Mouse (Mus musculus): ENCODE results near the gene Pigf. TPM values are rescaled to one million over a fixed set of nuclear protein-coding genes. Genes with fewer than 3 reads are reported as not detected.
"Not testable (repeated sequence)": the region's sequence is repeated elsewhere in the genome, so short reads cannot be mapped to it uniquely, and the experiment has no call there.

The Pigf gene
- 1 to 10 TPM in 16 of 26 experiments, under 1 TPM in 2, not detected in 8; 0.98 to 6.3 (median 3.0) TPM for total RNA-seq (2018; cell fraction: chromatin; rRNA removed)
- 10 to 100 TPM in 4 of 26 experiments, 1 to 10 TPM in 22; 4.4 to 10.5 (median 7.3) TPM for total RNA-seq (2018; cell fraction: cytosol; rRNA removed)
- 10 to 100 TPM in 1 of 26 experiments, 1 to 10 TPM in 25; 1.4 to 11.5 (median 4.2) TPM for total RNA-seq (2018; cell fraction: nucleus; rRNA removed)
- 6.5 to 14.4 TPM (median 7.0 TPM) in 3 replicates for polyA plus RNA-seq (2018)

DNA sequence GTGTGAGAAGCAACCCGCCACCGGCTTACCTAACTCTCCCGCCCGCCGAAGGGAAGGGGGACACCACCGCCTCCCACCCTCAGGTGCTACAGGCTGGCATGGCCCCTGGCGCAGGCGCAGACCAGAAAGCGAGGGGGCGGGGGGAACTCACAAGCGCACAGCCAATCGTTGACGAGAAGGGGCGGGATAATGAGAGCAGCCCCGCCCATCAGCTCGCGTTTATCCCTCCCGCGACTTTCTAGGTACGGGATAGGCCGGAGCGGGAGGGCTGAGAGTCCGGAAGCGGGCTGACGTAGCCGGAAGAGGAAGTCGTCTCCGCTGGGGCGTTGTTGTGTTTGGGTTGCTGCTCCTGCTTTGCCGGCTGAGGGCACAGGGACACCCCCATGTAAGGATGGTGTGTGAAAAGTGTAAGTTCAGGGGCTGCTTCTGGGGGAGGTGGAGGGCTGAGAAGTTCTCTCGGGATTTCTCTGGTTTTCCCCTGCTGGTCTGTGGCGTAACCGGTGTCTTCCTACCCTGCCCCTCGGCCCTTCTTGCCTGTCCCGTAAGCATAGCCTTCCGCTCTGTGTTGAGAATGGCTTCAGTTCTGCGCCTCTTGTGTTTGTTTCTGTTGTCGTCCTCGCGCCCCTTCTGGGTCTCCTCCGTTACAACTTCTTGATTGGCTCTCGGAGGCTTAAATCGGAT, at the start of gene Pigf, which contains the start of gene Cript:
TSS of gene Pigf (minus strand) at position 138 of the 681 bp plus-strand sequence.
TSS of gene Cript (plus strand) at position 282 of the 681 bp plus-strand sequence.
- Histone ChIP-seq H3K27ac (peak within 1 kb of the TSS; percentile 48), H3K36me3 (ENCODE audit: inconsistent target) (peaks cover 18% of the 10 kb centered on the region), H3K4me3 (ENCODE audit: inconsistent target) (peak within 1 kb of the TSS; percentile 99), H3K79me2 (ENCODE audit: inconsistent target) (peaks cover 31% of the 10 kb centered on the region)
- WGBS (ENCODE audit: missing documents), result 1% methylated on average over 43 of the region's 43 CpGs

DNA sequence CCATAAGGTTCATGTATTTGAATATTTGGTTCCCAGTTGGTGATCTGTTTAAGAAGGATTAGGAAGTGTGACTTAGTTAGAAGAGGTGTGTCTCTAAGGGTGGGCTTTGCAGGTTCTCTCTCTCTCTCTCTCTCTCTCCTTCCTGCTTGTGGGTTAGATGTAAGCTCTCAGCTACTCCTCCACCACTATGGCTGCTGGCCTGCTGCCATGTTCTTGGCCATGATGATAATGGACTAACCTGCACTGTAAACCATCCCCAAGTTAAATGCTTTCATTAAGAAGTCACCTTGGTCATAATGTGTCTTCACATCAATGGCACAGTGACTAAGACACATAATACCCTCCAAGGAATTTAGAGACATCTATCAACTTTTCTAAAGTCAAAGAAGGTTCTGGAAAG, 48.3 kb upstream of the Pigf start:
- no peaks in the 10 kb centered on the region for H3K79me2 ChIP-seq (ENCODE audit: inconsistent target)
- H3K27ac ChIP-seq, result no peak overlapping the region
- H3K4me3 ChIP-seq (ENCODE audit: inconsistent target), result no peak overlapping the region
- H3K36me3 ChIP-seq (ENCODE audit: inconsistent target), result no peaks in the 10 kb centered on the region

DNA sequence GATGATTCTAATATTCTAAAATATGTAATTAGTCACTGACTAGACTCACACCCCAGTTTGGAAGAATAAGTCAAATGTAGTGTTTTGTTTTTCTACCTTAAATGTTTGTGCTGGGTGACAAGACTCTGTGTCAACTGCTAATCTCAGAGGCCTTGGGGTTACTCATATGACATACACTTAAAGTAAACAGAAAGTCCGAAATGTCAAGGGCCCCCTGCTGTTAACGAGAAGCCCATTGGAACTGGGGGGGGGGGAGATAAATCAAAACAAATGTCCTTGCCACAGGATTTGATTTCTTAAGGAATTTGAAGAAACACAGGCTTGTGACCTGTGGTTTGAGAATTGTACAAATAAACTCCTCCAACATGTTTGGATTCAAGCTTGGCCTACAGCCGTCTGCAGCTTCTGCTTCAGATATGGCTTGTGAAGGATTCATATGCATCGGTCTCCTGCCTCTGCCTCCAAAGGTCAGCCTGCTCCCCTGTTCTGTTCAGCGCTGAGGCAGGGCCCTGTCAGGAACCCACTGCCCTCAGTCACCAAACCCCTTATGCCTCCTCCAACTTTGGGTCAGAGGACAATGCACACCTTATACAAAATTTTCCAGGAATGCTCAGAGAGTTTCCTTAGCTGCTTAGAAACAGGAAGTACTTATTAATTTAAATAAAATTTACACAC, 47.7 kb upstream of the Pigf start:
- Histone ChIP-seq H3K4me3 (ENCODE audit: inconsistent target) (no peak overlapping the region), H3K79me2 (ENCODE audit: inconsistent target) (no peaks in the 10 kb centered on the region), H3K27ac (no peak overlapping the region), H3K36me3 (ENCODE audit: inconsistent target) (no peaks in the 10 kb centered on the region)
- 99% methylated on average over 5 of the region's 5 CpGs for WGBS (ENCODE audit: missing documents)

DNA sequence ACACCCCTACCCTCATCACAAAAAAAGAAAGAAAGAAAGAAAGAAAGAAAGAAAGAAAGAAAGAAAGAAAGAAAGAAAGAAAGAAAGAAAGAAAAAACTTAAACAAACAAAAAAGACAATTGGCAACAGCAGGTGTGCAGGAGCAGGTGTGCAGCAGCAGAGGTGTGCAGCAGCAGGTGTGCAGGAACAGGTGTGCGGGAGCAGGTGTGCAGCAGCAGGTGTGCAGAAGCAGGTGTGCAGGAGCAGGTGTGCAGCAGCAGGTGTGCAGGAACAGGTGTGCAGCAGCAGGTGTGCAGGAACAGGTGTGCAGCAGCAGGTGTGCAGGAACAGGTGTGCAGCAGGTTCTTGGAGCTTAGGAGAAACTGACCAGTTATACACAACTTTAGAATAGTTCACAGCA, 47.0 kb upstream of the Pigf start:
- 90% methylated on average over 1 of the region's 1 CpGs for WGBS (ENCODE audit: missing documents)
- not testable (repeated sequence) for H3K27ac ChIP-seq; H3K36me3 ChIP-seq (ENCODE audit: inconsistent target); H3K4me3 ChIP-seq (ENCODE audit: inconsistent target); H3K79me2 ChIP-seq (ENCODE audit: inconsistent target)

DNA sequence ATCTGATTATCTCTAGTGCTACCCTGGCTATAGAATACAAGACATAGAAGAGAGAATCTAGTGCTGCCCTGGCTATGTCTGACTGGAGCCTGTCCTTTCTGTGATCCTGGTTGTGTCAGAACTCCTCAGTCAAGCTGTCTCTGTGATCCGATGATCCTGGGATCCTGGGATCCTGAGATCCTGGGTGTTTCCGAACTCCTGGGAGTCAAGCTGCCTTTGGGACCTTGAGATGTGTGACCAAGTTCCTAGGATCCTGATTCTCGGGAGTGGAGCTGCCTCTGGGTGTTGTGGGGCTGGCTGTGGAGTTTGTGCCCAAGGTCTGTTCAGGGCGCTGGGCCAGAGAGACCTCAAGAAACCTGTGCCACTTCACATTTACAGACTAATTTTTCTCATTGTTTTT, 43.8 kb upstream of the Pigf start:
- WGBS (ENCODE audit: missing documents), result 94% methylated on average over 4 of the region's 4 CpGs
- Histone ChIP-seq H3K27ac (no peak overlapping the region), H3K36me3 (ENCODE audit: inconsistent target) (no peaks in the 10 kb centered on the region), H3K79me2 (ENCODE audit: inconsistent target) (no peaks in the 10 kb centered on the region), H3K4me3 (ENCODE audit: inconsistent target) (no peak overlapping the region)

DNA sequence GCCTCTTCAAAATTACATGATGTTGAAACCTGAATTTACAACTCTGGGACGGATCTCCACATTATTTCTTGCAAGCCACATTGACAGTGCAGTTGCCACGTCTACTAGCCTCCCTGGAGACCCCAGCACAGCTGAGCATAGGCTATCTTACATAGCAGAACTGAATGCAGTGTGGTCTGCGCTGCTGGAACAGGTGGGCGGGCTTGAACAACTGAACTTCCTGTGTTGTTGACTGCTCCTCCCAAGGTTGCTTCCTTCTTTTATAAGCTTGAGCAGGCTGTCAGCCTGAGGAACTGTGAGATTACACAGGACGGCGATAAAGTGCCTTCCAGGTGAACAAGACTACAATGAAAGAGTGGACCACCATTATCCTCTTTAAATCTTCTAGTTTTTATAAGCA, 38.8 kb upstream of the Pigf start:
- H3K27ac ChIP-seq, result no peak overlapping the region
- H3K4me3 ChIP-seq (ENCODE audit: inconsistent target), result no peak overlapping the region
- no peaks in the 10 kb centered on the region for H3K79me2 ChIP-seq (ENCODE audit: inconsistent target)
- WGBS (ENCODE audit: missing documents), result 3% methylated on average over 6 of the region's 6 CpGs
- no peaks in the 10 kb centered on the region for H3K36me3 ChIP-seq (ENCODE audit: inconsistent target)

DNA sequence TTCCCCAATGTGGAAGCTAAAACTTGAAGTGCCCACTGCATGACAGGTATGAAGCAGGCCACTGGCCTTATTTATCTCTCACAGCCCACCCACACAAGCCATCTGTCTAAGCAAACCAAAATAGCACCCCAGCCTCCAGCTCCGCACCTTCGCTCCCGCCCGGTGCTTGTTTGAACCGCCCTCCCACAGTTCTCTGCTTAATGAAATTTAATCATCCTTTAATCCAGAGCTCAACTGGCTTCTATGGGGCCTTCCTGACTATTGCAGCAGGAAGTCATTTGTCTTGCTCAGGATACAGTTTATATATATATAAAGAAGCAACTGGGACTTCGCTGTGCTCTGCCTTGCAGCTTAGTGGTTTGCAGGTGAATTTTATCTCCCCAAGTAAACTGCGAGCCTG, 38.3 kb upstream of the Pigf start:
- no peaks in the 10 kb centered on the region for H3K36me3 ChIP-seq (ENCODE audit: inconsistent target)
- H3K27ac ChIP-seq, result no peak overlapping the region
- WGBS (ENCODE audit: missing documents), result 81% methylated on average over 7 of the region's 7 CpGs
- no peak overlapping the region for H3K4me3 ChIP-seq (ENCODE audit: inconsistent target)
- H3K79me2 ChIP-seq (ENCODE audit: inconsistent target), result no peaks in the 10 kb centered on the region

DNA sequence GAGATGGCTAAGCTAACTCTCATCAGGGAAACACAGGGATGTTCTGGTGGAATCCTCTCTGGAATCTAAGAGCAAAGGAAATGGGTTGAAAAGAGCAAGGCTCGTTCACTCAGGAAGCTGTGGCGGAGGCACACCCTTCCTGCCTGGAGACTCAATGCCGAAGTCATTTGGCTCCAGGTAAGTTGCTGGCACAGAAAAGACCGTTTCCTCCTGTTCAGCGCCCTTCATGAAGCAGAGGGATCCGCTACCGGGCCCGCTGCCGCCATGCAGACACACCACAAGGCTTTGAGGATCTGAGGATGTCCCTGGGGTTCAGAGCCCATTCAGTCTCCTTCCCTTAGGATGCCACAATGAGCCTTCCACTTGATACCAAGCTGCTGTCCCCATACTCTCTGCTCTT, 37.4 kb upstream of the Pigf start:
- 56% methylated on average over 9 of the region's 9 CpGs for WGBS (ENCODE audit: missing documents)

DNA sequence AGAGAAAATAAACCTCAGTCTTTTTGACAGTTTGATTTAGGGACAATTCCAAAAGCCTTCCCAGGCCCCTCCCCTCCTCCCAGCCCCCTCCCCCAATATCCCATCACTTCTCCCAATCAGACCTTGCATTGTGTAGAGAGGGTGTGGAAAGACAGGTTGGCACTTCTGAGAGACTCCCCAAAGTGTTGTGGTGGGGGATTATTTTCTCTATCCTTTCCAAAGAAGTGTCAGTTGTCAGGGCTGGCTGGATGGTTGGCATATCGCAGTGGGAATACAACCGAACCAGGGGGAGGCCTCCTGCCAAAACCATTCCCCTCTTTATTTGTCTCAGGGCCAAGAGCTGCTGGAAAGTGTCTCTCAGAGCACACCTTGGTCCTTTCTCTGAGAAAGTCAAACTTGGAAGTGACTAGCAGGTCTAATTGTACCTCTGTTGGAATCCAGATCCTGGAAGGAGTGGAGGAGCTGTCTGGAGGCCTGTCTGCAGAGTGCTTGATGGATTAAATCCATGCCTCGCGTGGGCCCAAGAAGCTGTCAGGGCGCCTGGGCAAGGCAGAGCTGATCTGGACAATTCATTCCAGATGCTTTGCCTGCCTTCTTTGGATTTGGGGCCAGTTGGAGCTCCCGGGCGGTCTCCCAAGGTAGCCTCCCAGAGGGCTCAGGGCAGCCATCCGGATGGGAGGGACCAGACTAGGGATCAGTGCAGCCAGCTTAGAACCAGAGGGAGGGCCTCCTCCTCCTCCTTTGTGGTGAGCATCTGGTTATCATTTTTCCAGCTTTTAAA, 32.5 kb upstream of the Pigf start:
- no peak overlapping the region for H3K4me3 ChIP-seq (ENCODE audit: inconsistent target)
- WGBS (ENCODE audit: missing documents), result 96% methylated on average over 8 of the region's 8 CpGs
- no peak overlapping the region for H3K27ac ChIP-seq
- H3K36me3 ChIP-seq (ENCODE audit: inconsistent target), result no peaks in the 10 kb centered on the region
- no peaks in the 10 kb centered on the region for H3K79me2 ChIP-seq (ENCODE audit: inconsistent target)

More for the DNA sequence above, 37.4 kb upstream of the Pigf start:
- Histone ChIP-seq H3K36me3 (ENCODE audit: inconsistent target) (no peaks in the 10 kb centered on the region), H3K79me2 (ENCODE audit: inconsistent target) (no peaks in the 10 kb centered on the region), H3K27ac (no peak overlapping the region), H3K4me3 (ENCODE audit: inconsistent target) (no peak overlapping the region)

DNA sequence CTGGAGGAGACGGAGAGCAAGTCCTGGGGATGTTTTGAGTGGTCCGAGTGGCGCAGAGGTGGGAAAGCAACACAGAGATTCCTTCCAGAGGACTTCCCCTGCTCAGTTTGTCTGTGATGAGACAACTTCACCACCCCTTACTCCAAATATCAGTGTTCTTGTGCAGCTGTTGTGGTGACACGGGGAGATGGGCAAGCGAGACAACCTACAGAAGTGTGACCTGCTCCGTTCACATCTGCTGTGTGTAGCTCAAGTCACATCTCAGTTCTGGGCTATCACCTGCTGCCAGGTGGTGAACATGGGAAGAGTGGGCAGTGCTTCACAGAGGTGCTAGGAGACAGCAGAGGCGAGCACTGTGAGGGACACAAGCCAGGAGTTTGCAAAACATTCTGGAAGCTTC, 31.6 kb upstream of the Pigf start:
- Histone ChIP-seq H3K4me3 (ENCODE audit: inconsistent target) (no peak overlapping the region), H3K79me2 (ENCODE audit: inconsistent target) (no peaks in the 10 kb centered on the region), H3K36me3 (ENCODE audit: inconsistent target) (no peaks in the 10 kb centered on the region), H3K27ac (no peak overlapping the region)
- WGBS (ENCODE audit: missing documents), result 97% methylated on average over 7 of the region's 7 CpGs

DNA sequence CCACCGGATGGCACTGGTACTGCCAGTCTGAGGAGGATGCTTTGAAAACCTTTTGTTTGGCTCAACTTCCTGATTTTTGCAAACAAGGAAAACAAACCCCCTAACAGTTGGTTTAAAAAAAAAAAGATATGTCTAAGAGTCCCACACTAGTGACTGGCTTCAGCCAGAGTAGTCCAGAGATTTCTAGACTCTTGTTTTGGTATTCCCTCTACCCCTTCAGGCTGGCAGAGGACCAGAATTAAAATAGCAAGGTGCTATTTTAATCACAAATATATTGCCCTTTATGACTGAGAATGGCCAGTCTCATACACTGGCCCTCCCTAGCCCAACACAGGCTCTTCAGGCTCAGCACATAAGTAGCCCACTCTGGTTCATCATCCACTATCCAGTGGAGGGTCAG, 30.5 kb upstream of the Pigf start:
- Histone ChIP-seq H3K4me3 (ENCODE audit: inconsistent target) (no peak overlapping the region), H3K36me3 (ENCODE audit: inconsistent target) (no peaks in the 10 kb centered on the region), H3K27ac (no peak overlapping the region), H3K79me2 (ENCODE audit: inconsistent target) (no peaks in the 10 kb centered on the region)
- WGBS (ENCODE audit: missing documents), result 7% methylated on average over 1 of the region's 1 CpGs

DNA sequence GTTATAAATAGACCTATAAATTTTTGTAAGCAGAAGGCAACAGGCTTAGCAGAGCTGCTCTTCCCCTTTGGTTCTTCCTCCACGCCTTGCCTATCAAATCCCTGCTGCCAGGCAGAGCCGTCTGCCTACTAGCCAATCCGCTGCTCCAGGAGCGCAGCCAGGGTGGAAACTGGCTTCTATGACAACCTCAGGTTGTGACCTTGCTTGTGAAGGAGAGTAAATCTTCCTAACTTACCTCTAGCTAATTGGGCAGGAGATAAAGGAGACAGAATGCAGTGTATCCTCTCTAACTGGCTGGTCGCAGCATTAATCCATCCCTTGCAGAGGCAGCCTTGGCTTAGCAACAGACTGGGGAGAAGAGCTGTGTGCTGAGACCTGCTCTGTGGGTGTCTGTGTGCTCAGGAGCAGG, 29.8 kb upstream of the Pigf start:
- H3K27ac ChIP-seq, result peak overlapping the region; percentile 32
- H3K36me3 ChIP-seq (ENCODE audit: inconsistent target), result no peaks in the 10 kb centered on the region
- no peak overlapping the region for H3K4me3 ChIP-seq (ENCODE audit: inconsistent target)
- no peaks in the 10 kb centered on the region for H3K79me2 ChIP-seq (ENCODE audit: inconsistent target)
- WGBS (ENCODE audit: missing documents), result 35% methylated on average over 5 of the region's 5 CpGs

DNA sequence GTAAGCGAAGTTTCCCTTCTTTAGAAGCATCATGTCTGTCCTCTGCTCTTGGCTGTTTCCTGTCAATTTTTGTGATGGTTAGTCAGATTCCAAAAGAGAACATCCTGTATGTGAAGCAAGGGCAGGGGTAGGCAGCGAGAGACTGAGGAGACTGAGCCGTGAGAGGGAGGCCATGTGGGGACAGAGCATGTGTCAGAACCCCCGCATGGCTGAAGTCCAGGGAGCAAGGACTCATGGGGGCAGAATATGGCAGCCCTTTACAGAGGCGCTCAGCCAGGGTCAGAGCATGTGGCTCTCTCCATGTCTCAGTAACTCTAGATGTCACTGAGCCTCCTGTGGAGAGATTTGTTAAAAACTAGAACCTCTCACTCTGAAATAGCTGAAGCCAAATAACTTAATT, 28.7 kb upstream of the Pigf start:
- 95% methylated on average over 5 of the region's 5 CpGs for WGBS (ENCODE audit: missing documents)
- no peak overlapping the region for H3K27ac ChIP-seq

DNA sequence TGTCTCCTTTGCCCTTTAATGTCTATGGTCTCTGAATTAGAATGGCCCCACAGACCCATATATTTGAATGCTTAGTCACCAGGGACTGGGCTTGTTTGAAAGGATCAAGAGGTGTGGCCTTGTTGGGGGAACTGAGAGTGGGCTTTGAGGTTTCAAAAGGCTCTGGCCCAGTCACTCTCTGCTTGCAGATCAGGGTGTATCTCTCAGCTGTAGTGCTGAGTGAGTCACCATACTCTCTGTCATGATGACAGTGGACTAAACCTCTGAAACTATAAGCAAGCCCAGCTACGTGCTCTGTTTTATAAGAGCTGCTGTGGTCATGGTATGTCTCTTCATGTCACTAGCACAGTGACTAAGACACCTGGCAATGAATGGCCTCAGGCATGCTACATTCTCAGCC, 27.2 kb upstream of the Pigf start:
- Histone ChIP-seq H3K79me2 (ENCODE audit: inconsistent target) (no peaks in the 10 kb centered on the region), H3K36me3 (ENCODE audit: inconsistent target) (no peaks in the 10 kb centered on the region), H3K4me3 (ENCODE audit: inconsistent target) (no peak overlapping the region), H3K27ac (no peak overlapping the region)
- 42% methylated on average over 1 of the region's 1 CpGs for WGBS (ENCODE audit: missing documents)

More for the DNA sequence above, 28.7 kb upstream of the Pigf start:
- Histone ChIP-seq H3K79me2 (ENCODE audit: inconsistent target) (no peaks in the 10 kb centered on the region), H3K36me3 (ENCODE audit: inconsistent target) (no peaks in the 10 kb centered on the region), H3K4me3 (ENCODE audit: inconsistent target) (no peak overlapping the region)

DNA sequence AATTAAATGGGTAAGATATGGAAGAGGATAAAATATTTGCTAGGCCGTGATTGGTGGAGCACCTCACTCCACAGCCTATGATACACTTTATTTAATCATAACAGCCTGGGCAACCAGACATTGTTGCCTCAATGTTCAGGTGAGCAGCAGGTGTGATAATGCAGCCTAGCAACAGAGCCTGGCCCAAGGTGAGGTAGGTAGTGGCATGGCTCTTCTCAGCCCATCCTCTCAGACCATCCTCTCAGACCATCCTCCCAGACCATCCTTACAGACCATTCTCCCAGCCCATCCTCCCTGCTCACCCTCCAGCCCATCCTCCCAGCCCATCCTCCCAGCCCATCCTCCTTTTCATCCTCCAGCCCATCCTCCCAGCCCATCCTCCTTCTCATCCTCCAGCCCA, 26.4 kb upstream of the Pigf start:
- H3K79me2 ChIP-seq (ENCODE audit: inconsistent target), result no peaks in the 10 kb centered on the region
- H3K4me3 ChIP-seq (ENCODE audit: inconsistent target), result no peak overlapping the region
- H3K27ac ChIP-seq, result no peak overlapping the region
- H3K36me3 ChIP-seq (ENCODE audit: inconsistent target), result no peaks in the 10 kb centered on the region
- WGBS (ENCODE audit: missing documents), result 100% methylated on average over 1 of the region's 1 CpGs

All from macrophage (primary cell).